Mouse (Mus musculus) gastrocnemius, postnatal 25 days (tissue): ENCODE measurements around the gene Fitm2. TPM values are rescaled to one million over a fixed set of nuclear protein-coding genes. Genes with fewer than 3 reads are reported as not detected.

Source experiments
- DNase-seq: peaks from one replicate; pipeline ENCODE4 v3.0.0; 2022
- total RNA-seq, 2 experiments: library from RNA; stranded (reverse); gene quantifications; 1 replicate in 1 of 2; 2 replicates in 1 of 2; pipeline ENCODE4 v1.2.3; 2021

The Fitm2 gene
- total RNA-seq, 2 experiments from 2014 or later, result 72.3 to 83.1 TPM

GRCm38 (mm10) chr2:163422895-163423660, 49.4 kb downstream of the Fitm2 start:
- no peak for DNase-seq

DNA sequence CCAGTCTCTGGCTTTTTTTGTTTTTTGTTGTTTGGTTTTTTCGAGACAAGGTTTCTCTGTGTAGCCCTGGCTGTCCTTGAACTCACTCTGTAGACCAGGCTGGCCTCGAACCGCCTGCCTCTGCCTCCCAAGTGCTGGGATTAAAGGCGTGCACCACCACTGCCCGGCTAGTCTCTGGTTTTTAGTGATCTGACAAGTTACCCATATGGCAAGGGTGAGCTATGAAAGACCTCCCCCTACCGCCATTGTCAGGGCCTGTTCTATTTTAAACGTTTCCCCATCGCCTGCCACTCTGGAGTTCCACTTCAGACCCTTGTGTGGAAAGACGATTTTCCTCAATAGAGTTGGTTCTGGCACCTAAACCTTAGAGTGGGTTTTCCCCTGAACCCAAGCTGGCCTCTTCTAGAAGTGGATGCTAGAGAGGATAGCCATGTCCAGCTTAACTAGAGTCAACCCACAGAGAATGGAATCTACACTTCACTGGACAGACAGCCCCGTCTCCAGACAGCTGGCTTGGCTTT, 52.0 kb downstream of the Fitm2 start:
- no peak for DNase-seq

- peak; percentile 100 for DNase-seq
Observed at GRCm38 (mm10) chr2:163419346-163420045, 52.9 kb downstream of the Fitm2 start.

DNA sequence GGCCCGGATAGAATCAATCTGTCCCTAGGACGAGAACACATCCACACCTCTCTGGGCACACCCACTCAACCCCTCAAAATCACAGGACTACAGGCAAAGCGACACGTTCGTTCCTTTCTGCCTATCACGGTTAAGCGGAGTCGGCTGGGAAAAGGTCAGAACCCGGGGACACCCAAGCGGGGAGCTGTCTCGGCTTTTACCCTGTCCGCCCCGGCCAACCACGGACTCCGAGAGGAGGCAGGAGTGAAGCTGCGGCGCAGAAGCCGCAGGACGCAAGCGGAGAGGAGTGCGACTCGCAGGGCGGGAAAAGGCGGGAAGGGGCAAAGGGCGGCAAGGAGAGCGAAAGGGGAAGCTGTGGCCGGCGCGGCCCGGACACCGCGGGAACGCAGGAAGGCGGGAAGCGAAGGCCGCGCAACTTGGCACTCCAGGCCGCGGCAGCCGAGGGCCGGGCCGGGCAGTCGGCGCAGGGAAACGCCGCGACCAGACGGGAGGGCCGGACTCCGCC, 53.5 kb downstream of the Fitm2 start:
- DNase-seq, result no peak

DNA sequence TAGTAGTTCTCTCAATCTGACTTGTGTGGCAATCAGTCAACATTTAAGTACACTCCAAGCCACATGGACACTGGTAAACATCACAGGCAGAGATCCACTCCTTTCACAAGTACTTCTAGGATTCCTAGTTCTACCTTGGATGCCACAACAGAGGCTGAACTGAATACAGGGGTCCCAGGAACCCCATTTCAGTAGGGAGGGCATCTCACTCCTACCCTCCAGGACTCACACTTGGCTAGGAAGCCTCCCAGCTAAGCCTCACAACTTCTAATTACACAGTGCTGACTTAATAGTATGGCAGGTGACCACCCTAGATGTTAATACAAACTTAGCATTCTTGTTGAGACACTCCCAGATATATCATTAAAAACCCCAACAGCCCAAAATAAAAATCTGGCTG, 54.6 kb downstream of the Fitm2 start:
- DNase-seq, result no peak

GRCm38 (mm10) chr2:163417026-163417425, 55.4 kb downstream of the Fitm2 start:
- no peak for DNase-seq

Other genes starting within 250 kb of the Fitm2 start
- gene Jph2, start 74.6 kb downstream of the Fitm2 start, total RNA-seq, result 100 to 1,000 TPM; 424 to 451 TPM
- 10 to 100 TPM; 23.8 to 27.0 TPM for gene Oser1, start 47.9 kb downstream of the Fitm2 start, total RNA-seq
- not detected for gene Gdap1l1, start 34.2 kb downstream of the Fitm2 start, total RNA-seq
- gene R3hdml, start 19.7 kb upstream of the Fitm2 start, total RNA-seq, result not detected
- not detected for gene Hnf4a, start 34.2 kb upstream of the Fitm2 start, total RNA-seq
- 1 to 10 TPM; 4.8 to 5.6 TPM for gene Ttpal, start 129.7 kb upstream of the Fitm2 start, total RNA-seq
- gene Serinc3, start 172.5 kb upstream of the Fitm2 start, total RNA-seq, result 100 to 1,000 TPM in 1 of 2 experiments, 10 to 100 TPM in 1; 97.5 to 115 TPM
- gene Pkig, start 185.8 kb upstream of the Fitm2 start, total RNA-seq, result 10 to 100 TPM; 72.1 to 93.5 TPM